Mouse (Mus musculus): Measurements from ENCODE around the gene Cd37.

Gene Cd37

GRCm38 (mm10) chr7:45234333-45234841, 4.5 kb downstream of the Cd37 start:
- peak; percentile 32 for DNase-seq

GRCm38 (mm10) chr7:45233580-45234332, 5.2 kb downstream of the Cd37 start:
- DNase-seq: peak; percentile 86

GRCm38 (mm10) chr7:45232716-45233465, 6.0 kb downstream of the Cd37 start:
- DNase-seq: peak; percentile 76

- DNase-seq: no peak
Observed at GRCm38 (mm10) chr7:45231941-45232340, 7.0 kb downstream of the Cd37 start.

GRCm38 (mm10) chr7:45231192-45231591, 7.7 kb downstream of the Cd37 start:
- DNase-seq: no peak

- DNase-seq: no peak
Observed at GRCm38 (mm10) chr7:45229459-45230203, 9.3 kb downstream of the Cd37 start.

- no peak for DNase-seq
Observed at GRCm38 (mm10) chr7:45229046-45229445, 9.9 kb downstream of the Cd37 start.

- no peak for DNase-seq
Observed at GRCm38 (mm10) chr7:45228548-45228947, 10.4 kb downstream of the Cd37 start.

- no peak for DNase-seq
Observed at GRCm38 (mm10) chr7:45226421-45226820, 12.5 kb downstream of the Cd37 start.

GRCm38 (mm10) chr7:45224826-45225225, 14.1 kb downstream of the Cd37 start:
- no peak for DNase-seq

GRCm38 (mm10) chr7:45221680-45222079, 17.2 kb downstream of the Cd37 start:
- DNase-seq: no peak

- no peak for DNase-seq
Observed at GRCm38 (mm10) chr7:45216442-45217183, 22.3 kb downstream of the Cd37 start.

GRCm38 (mm10) chr7:45215673-45216441, 23.1 kb downstream of the Cd37 start, which contains the start of gene Tead2:
Tead2 (plus strand) TSS chr7:45215753.
- DNase-seq: no peak

GRCm38 (mm10) chr7:45213708-45214107, 25.2 kb downstream of the Cd37 start:
- DNase-seq: no peak

- no peak for DNase-seq
Observed at GRCm38 (mm10) chr7:45212356-45212755, 26.6 kb downstream of the Cd37 start.

GRCm38 (mm10) chr7:45211851-45212251, 27.1 kb downstream of the Cd37 start, which contains the start of gene Dkkl1:
Dkkl1 (minus strand) TSS chr7:45212147.
- no peak for DNase-seq

GRCm38 (mm10) chr7:45211070-45211469, 27.8 kb downstream of the Cd37 start:
- DNase-seq: no peak

GRCm38 (mm10) chr7:45208260-45208659, 30.7 kb downstream of the Cd37 start:
- no peak for DNase-seq

GRCm38 (mm10) chr7:45204380-45205143, 34.4 kb downstream of the Cd37 start, which contains the start of gene Ccdc155:
Ccdc155 (minus strand) TSS chr7:45204892.
- DNase-seq: peak; percentile 94

- peak; percentile 34 for DNase-seq
Observed at GRCm38 (mm10) chr7:45202654-45203053, 36.3 kb downstream of the Cd37 start.

GRCm38 (mm10) chr7:45198961-45199360, 40.0 kb downstream of the Cd37 start:
- DNase-seq: peak; percentile 78

All from right cerebral cortex, adult 18-20 months (tissue).